20 mouse cellular contexts compared by ENCODE assay signal in the genomic region with DNA sequence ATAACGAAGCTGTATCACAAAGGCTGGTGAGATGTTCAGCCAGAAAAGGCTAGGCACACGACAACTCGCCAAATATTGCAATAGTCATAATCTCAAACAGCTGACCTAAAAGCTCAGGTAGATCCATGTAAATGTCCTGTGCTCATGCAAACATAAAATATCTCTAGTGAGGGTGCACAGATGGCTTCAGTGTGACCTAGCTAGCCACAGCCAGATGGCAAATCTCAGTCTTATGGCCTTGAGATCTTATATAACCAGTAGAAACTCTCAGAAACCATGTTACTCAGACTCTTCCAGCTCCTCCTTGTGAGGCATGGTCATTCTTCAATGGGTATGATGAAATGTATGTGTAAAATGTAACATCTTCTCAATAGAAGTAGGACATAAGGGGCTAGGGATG.
"Had no signal": no experiment of that assay in that cellular context is flagged by ENCODE, and none has a peak within 500 bp of the region (broad histone marks: within the 10 kb centered on the region; RNA-seq: fewer than 3 reads in every experiment).

No protein-coding gene starts in this region.

- H3K4me1 ChIP-seq: limb, embryonic 12.5 days; limb, embryonic 15.5 days; midbrain, embryonic 12.5 days; midbrain, embryonic 15.5 days; neural tube, embryonic 12.5 days; neural tube, embryonic 15.5 days had no signal

- H3K27me3 ChIP-seq: limb, embryonic 12.5 days; limb, embryonic 15.5 days; midbrain, embryonic 12.5 days; midbrain, embryonic 15.5 days; neural tube, embryonic 12.5 days; neural tube, embryonic 15.5 days had no signal

- DNase-seq: kidney, postnatal 14 days; kidney, postnatal 4 days; left cerebral cortex, postnatal 4 days; liver, postnatal 0 days; lung, embryonic 14.5 days; retina, postnatal 1 day; right cerebral cortex, postnatal 25 days; spleen, adult 18-20 months; thymus, adult 2 months; thymus, postnatal 14 days; thymus, postnatal 4 days had no signal

- H3K27ac ChIP-seq: limb, embryonic 12.5 days; limb, embryonic 15.5 days; liver, embryonic 14.5 days; macrophage; midbrain, embryonic 12.5 days; midbrain, embryonic 15.5 days; neural tube, embryonic 12.5 days; neural tube, embryonic 15.5 days; stomach, postnatal 0 days had no signal

- H3K4me3 ChIP-seq: limb, embryonic 12.5 days; limb, embryonic 15.5 days; midbrain, embryonic 12.5 days; midbrain, embryonic 15.5 days; neural tube, embryonic 12.5 days; neural tube, embryonic 15.5 days had no signal
